Mouse (Mus musculus) myocyte (in vitro differentiated cells): ENCODE results near the gene Eml1. TPM values are rescaled to one million over a fixed set of nuclear protein-coding genes. Genes with fewer than 3 reads are reported as not detected.

Experiments
- H3K27me3 ChIP-seq: one replicate; pipeline ENCODE4 v1.6.1; 2011; ENCODE audit not compliant: control insufficient read depth, insufficient read depth, insufficient read length
- H3K36me3 ChIP-seq: one replicate; pipeline ENCODE4 v1.6.1; 2011; ENCODE audit not compliant: control insufficient read depth, insufficient read depth
- H3K4me2 ChIP-seq: one replicate; pipeline ENCODE4 v1.6.1; 2011; ENCODE audit warnings: low read depth, control low read depth
- H3K4me3 ChIP-seq: one replicate; pipeline ENCODE4 v1.5.1; 2011; ENCODE audit warnings: mild to moderate bottlenecking, control low read depth, moderate library complexity
- H3K79me2 ChIP-seq: one replicate; pipeline ENCODE4 v1.6.1; 2011; ENCODE audit not compliant: control insufficient read depth, insufficient read depth
- H3ac ChIP-seq: one replicate; pipeline ENCODE4 v1.6.1; 2011; ENCODE audit not compliant: control insufficient read depth, insufficient read length
- CEBPB ChIP-seq: IDR thresholded peaks from 2 replicates; pipeline ENCODE4 v1.6.1; 2011; ENCODE audit warnings: mild to moderate bottlenecking, moderate library complexity; ENCODE audit not compliant: poor library complexity, insufficient read depth, severe bottlenecking
- E2F4 ChIP-seq: IDR thresholded peaks from one replicate; pipeline ENCODE4 v1.6.1; 2011; ENCODE audit warnings: mild to moderate bottlenecking, control low read depth, moderate library complexity; ENCODE audit not compliant: insufficient read depth
- MAX ChIP-seq: IDR thresholded peaks from one replicate; pipeline ENCODE4 v1.6.1; 2011; ENCODE audit warnings: low read depth, mild to moderate bottlenecking, control low read depth
- MYOD1 ChIP-seq, 3 experiments: IDR thresholded peaks; one replicate each; pipeline ENCODE4 v1.6.1; 2011; ENCODE audit warnings: control low read depth in 2 of 3, low read depth in 2 of 3, mild to moderate bottlenecking in 2 of 3, moderate library complexity in 1 of 3; ENCODE audit not compliant: insufficient read length in 2 of 3, control insufficient read depth in 1 of 3
- MYOG ChIP-seq, 3 experiments: IDR thresholded peaks; one replicate each; pipeline ENCODE4 v1.6.1; 2011; ENCODE audit warnings: control low read depth in 2 of 3, low read depth in 2 of 3, mild to moderate bottlenecking in 2 of 3; ENCODE audit not compliant: insufficient read length in 2 of 3, control insufficient read depth in 1 of 3, insufficient read depth in 1 of 3
- POLR2A ChIP-seq: IDR thresholded peaks from one replicate; pipeline ENCODE4 v1.6.1; 2011; ENCODE audit warnings: low read depth, mild to moderate bottlenecking, control low read depth, moderate library complexity; ENCODE audit not compliant: insufficient read length
- POLR2AphosphoS2 ChIP-seq: IDR thresholded peaks from one replicate; pipeline ENCODE4 v1.6.1; 2011; ENCODE audit warnings: low read depth, control low read depth; ENCODE audit not compliant: insufficient read length
- REST ChIP-seq: IDR thresholded peaks from one replicate; pipeline ENCODE4 v1.6.1; 2011; ENCODE audit warnings: mild to moderate bottlenecking, control low read depth, moderate library complexity; ENCODE audit not compliant: insufficient read depth, insufficient read length
- SRF ChIP-seq: IDR thresholded peaks from one replicate; pipeline ENCODE4 v1.6.1; 2011; ENCODE audit warnings: low read depth; ENCODE audit not compliant: control insufficient read depth, insufficient read length
- TCF12 ChIP-seq: IDR thresholded peaks from one replicate; pipeline ENCODE4 v1.6.1; 2011; ENCODE audit warnings: mild to moderate bottlenecking, control low read depth; ENCODE audit not compliant: poor library complexity, insufficient read depth, severe bottlenecking
- TCF3 ChIP-seq: IDR thresholded peaks from one replicate; pipeline ENCODE4 v1.6.1; 2011; ENCODE audit warnings: low read depth, control low read depth; ENCODE audit not compliant: insufficient read length
- USF1 ChIP-seq: IDR thresholded peaks from one replicate; pipeline ENCODE4 v1.6.1; 2011; ENCODE audit warnings: low read depth, mild to moderate bottlenecking, control low read depth, moderate library complexity
- polyA plus RNA-seq: library from polyadenylated mRNA; unstranded; fragments of >200 nt; fragmentation: generic; extraction: Trizol; gene quantifications from one replicate; pipeline ENCODE4 v1.2.1, GENCODE M21; 2012; ENCODE audit warnings: missing spikeins

Gene Eml1
- polyA plus RNA-seq, 1 experiment, result 33.4 TPM

- TF ChIP-seq REST (no peak), E2F4 (no peak), MYOG (IDR thresholded peaks at IDR 0.05; ENCODE audit: control insufficient read depth in 1 of 3, insufficient read depth in 1 of 3, insufficient read length in 2 of 3, low read depth in 2 of 3) (no peak), SRF (no peak), MAX (no peak), POLR2A (no peak), CEBPB (no peak), TCF3 (no peak), USF1 (no peak), MYOD1 (IDR thresholded peaks at IDR 0.05; ENCODE audit: control insufficient read depth in 1 of 3, insufficient read length in 2 of 3, low read depth in 2 of 3) (no peak), TCF12 (no peak), POLR2AphosphoS2 (no peak)
- Histone ChIP-seq H3K36me3 (no peaks in the 10 kb centered on the region), H3K4me3 (no peak overlapping the region), H3K79me2 (no peaks in the 10 kb centered on the region), H3ac (no peak overlapping the region), H3K4me2 (no peak overlapping the region), H3K27me3 (no peaks in the 10 kb centered on the region)
These were observed 144.7 kb downstream of the Eml1 start for GRCm38 (mm10) chr12:108515464-108515863.

- no peak overlapping the region for H3K4me2 ChIP-seq
- H3ac ChIP-seq, result no peak overlapping the region
- no peaks in the 10 kb centered on the region for H3K79me2 ChIP-seq
- H3K36me3 ChIP-seq, result no peaks in the 10 kb centered on the region
- no peaks in the 10 kb centered on the region for H3K27me3 ChIP-seq
- H3K4me3 ChIP-seq, result no peak overlapping the region
- TF ChIP-seq POLR2AphosphoS2, result no peak
- no peak for TF ChIP-seq MAX
- no peak for TF ChIP-seq MYOG (IDR thresholded peaks at IDR 0.05; ENCODE audit: control insufficient read depth in 1 of 3, insufficient read depth in 1 of 3, insufficient read length in 2 of 3, low read depth in 2 of 3)
- no peak for TF ChIP-seq E2F4
- TF ChIP-seq SRF, result no peak
These were observed 148.6 kb downstream of the Eml1 start for GRCm38 (mm10) chr12:108519374-108519773.

- Histone ChIP-seq H3K4me2 (no peak overlapping the region), H3K27me3 (no peaks in the 10 kb centered on the region), H3K79me2 (no peaks in the 10 kb centered on the region), H3K36me3 (no peaks in the 10 kb centered on the region), H3K4me3 (no peak overlapping the region), H3ac (no peak overlapping the region)
- TF ChIP-seq SRF, result no peak
These were observed 158.5 kb downstream of the Eml1 start for GRCm38 (mm10) chr12:108529214-108529613.

- TF ChIP-seq MAX (no peak), POLR2A (no peak), TCF12 (no peak), E2F4 (no peak), REST (no peak), SRF (no peak), MYOG (IDR thresholded peaks at IDR 0.05; ENCODE audit: control insufficient read depth in 1 of 3, insufficient read depth in 1 of 3, insufficient read length in 2 of 3, low read depth in 2 of 3) (no peak), CEBPB (no peak), MYOD1 (IDR thresholded peaks at IDR 0.05; ENCODE audit: control insufficient read depth in 1 of 3, insufficient read length in 2 of 3, low read depth in 2 of 3) (no peak), POLR2AphosphoS2 (no peak), USF1 (no peak), TCF3 (no peak)
- Histone ChIP-seq H3K4me3 (no peak overlapping the region), H3K27me3 (no peaks in the 10 kb centered on the region), H3K36me3 (no peaks in the 10 kb centered on the region), H3K79me2 (no peaks in the 10 kb centered on the region), H3ac (no peak overlapping the region), H3K4me2 (no peak overlapping the region)
These were observed 163.7 kb downstream of the Eml1 start for GRCm38 (mm10) chr12:108534484-108534883.

- no peak overlapping the region for H3K4me2 ChIP-seq
- no peaks in the 10 kb centered on the region for H3K79me2 ChIP-seq
- H3K36me3 ChIP-seq, result no peaks in the 10 kb centered on the region
- no peak for TF ChIP-seq POLR2AphosphoS2
- TF ChIP-seq MYOG (IDR thresholded peaks at IDR 0.05; ENCODE audit: control insufficient read depth in 1 of 3, insufficient read depth in 1 of 3, insufficient read length in 2 of 3, low read depth in 2 of 3), result no peak
- no peak for TF ChIP-seq TCF12
- no peaks in the 10 kb centered on the region for H3K27me3 ChIP-seq
- H3ac ChIP-seq, result no peak overlapping the region
- H3K4me3 ChIP-seq, result no peak overlapping the region
These were observed 165.7 kb downstream of the Eml1 start for GRCm38 (mm10) chr12:108536461-108536860.

GRCm38 (mm10) chr12:108541088-108541487, 170.3 kb downstream of the Eml1 start:
- no peaks in the 10 kb centered on the region for H3K79me2 ChIP-seq
- no peaks in the 10 kb centered on the region for H3K27me3 ChIP-seq
- H3K36me3 ChIP-seq, result no peaks in the 10 kb centered on the region
- H3K4me2 ChIP-seq, result no peak overlapping the region
- TF ChIP-seq POLR2A, result no peak
- TF ChIP-seq MYOG (IDR thresholded peaks at IDR 0.05; ENCODE audit: control insufficient read depth in 1 of 3, insufficient read depth in 1 of 3, insufficient read length in 2 of 3, low read depth in 2 of 3), result no peak
- TF ChIP-seq USF1, result no peak
- TF ChIP-seq REST, result no peak
- H3K4me3 ChIP-seq, result no peak overlapping the region
- H3ac ChIP-seq, result no peak overlapping the region
